Mouse (Mus musculus): Measurements from ENCODE around the gene Myh14.

- TF ChIP-seq JUND (conservative IDR thresholded peaks at IDR 0.05; ENCODE audit: low read depth, low read length) (no peak), RCOR1 (conservative IDR thresholded peaks at IDR 0.05; ENCODE audit: low read depth, low read length) (no peak), EP300 (IDR thresholded peaks at IDR 0.05; ENCODE audit: low read length) (no peak), CTCF (conservative IDR thresholded peaks at IDR 0.05 in 1 of 2, IDR thresholded peaks at IDR 0.05 in 1 of 2; ENCODE audit: low read depth in 2 of 2, low read length in 2 of 2) (no peak), SIN3A (IDR thresholded peaks at IDR 0.05; ENCODE audit: low read length) (no peak), MAFK (IDR thresholded peaks at IDR 0.05; ENCODE audit: insufficient replicate concordance, low read length) (no peak), E2F4 (IDR thresholded peaks at IDR 0.05; ENCODE audit: insufficient replicate concordance, low read depth, low read length) (no peak), ELF1 (IDR thresholded peaks at IDR 0.05; ENCODE audit: low read depth, low read length) (no peak), POLR2A (IDR thresholded peaks at IDR 0.05; ENCODE audit: low read depth, low read length) (no peak), HCFC1 (IDR thresholded peaks at IDR 0.05; ENCODE audit: low read depth, low read length) (no peak)
Measured at GRCm38 (mm10) chr7:44702985-44703384, 32.3 kb upstream of the Myh14 start.

All from CH12.LX (cell line).